Mouse (Mus musculus): ENCODE measurements around the gene Gm6377. TPM values are rescaled to one million over a fixed set of nuclear protein-coding genes. Genes with fewer than 3 reads are reported as not detected.

Gm6377 gene
- 0.09 TPM in 1 of 2 replicates, not detected in the other for polyA plus RNA-seq (2015; fragmentation: Nextera tagmentation; extraction: Ambion mirVana)

DNA sequence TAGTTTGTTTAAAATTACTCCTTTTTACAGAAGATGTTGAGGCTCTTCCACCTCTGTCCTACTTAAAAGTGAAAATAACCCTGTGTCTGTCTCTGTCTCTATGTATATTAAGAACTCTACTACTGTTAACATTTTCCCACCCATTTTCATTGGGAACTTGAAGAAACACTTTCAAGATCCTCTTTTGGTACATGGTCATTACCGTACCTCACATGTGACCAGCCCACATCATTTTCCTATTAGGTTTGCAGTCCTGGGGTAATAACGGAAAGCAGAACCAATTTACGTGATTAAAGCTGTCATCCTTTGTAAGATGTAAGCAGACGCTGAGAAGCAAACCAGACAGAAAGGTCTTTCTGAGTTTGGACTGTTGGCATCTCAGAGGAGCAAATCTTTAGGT, at the start of gene Gm6377:
TSS of gene Gm6377 (plus strand) at position 289 of the 400 bp plus-strand sequence.
- H3K27me3 ChIP-seq (replicated peaks; ENCODE audit: control insufficient read depth, insufficient read depth, low read length), result no peaks in the 10 kb centered on the region
- WGBS, result 85% methylated on average over 4 of the region's 4 CpGs
- no peaks in the 10 kb centered on the region for H3K36me3 ChIP-seq (ENCODE audit: control insufficient read depth, insufficient read depth)
- H3K9ac ChIP-seq (replicated peaks; ENCODE audit: low read depth, low read length), result no peak within 1 kb of the TSS
- ATAC-seq, result no peak
- H3K4me1 ChIP-seq (replicated peaks; ENCODE audit: control insufficient read depth, insufficient read depth, low read length), result no peaks in the 10 kb centered on the region
- no peak within 1 kb of the TSS for H3K27ac ChIP-seq (ENCODE audit: low read length)
- H3K4me2 ChIP-seq (ENCODE audit: low read length), result no peak within 1 kb of the TSS
- no peak within 1 kb of the TSS for H3K4me3 ChIP-seq (replicated peaks; ENCODE audit: low read length)
- no peaks in the 10 kb centered on the region for H3K9me3 ChIP-seq (ENCODE audit: control insufficient read depth, low read length)

DNA sequence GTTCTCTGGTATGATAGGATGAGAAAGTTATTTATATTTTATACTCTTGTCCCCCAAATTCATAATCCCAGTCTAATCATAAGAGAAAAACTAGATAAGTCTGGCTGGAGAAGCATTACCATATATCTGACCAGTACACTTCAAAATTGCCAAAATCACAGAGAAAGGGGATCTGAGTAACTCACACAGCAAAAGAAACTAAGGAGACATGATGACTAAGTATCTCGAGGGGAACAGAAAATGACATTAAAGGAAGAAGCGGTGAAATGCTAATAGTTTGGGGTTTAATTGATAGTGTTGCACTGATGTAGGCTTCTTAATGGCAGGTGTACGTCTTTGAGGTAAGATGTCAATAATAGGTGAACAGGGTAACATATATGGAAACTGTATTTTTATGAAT, 49.4 kb upstream of the Gm6377 start:
- no peak for ATAC-seq
- Histone ChIP-seq H3K4me1 (replicated peaks; ENCODE audit: control insufficient read depth, insufficient read depth, low read length) (0 out of 2 replicates have a peak, but pooled peaks cover 2% of the 10 kb centered on the region), H3K4me2 (ENCODE audit: low read length) (no peak overlapping the region), H3K9ac (replicated peaks; ENCODE audit: low read depth, low read length) (no peak overlapping the region), H3K27me3 (replicated peaks; ENCODE audit: control insufficient read depth, insufficient read depth, low read length) (no peaks in the 10 kb centered on the region), H3K36me3 (ENCODE audit: control insufficient read depth, insufficient read depth) (no peaks in the 10 kb centered on the region), H3K9me3 (ENCODE audit: control insufficient read depth, low read length) (no peaks in the 10 kb centered on the region), H3K27ac (ENCODE audit: low read length) (no peak overlapping the region), H3K4me3 (replicated peaks; ENCODE audit: low read length) (no peak overlapping the region)
- 93% methylated on average over 3 of the region's 3 CpGs for WGBS

DNA sequence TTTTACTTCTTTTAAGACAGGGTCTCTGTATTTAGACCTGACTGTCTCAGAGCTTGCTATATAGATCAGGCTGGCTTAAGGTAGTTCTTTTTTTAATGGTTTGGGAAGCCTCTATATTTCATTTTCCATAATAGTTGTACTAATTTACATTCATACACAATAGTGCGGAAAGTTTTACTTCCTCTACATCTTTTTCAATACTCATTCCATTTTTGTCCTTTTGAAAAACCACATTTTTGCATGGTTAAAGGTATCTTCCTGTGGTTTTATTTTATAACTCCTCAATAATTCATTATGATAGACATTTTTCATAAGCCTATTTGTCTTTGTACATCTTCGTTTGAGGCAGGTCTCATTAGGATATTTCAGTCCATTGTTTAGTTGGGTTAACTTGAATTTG, 45.3 kb upstream of the Gm6377 start:
- no peak for ATAC-seq
- H3K27me3 ChIP-seq (replicated peaks; ENCODE audit: control insufficient read depth, insufficient read depth, low read length), result no peaks in the 10 kb centered on the region

DNA sequence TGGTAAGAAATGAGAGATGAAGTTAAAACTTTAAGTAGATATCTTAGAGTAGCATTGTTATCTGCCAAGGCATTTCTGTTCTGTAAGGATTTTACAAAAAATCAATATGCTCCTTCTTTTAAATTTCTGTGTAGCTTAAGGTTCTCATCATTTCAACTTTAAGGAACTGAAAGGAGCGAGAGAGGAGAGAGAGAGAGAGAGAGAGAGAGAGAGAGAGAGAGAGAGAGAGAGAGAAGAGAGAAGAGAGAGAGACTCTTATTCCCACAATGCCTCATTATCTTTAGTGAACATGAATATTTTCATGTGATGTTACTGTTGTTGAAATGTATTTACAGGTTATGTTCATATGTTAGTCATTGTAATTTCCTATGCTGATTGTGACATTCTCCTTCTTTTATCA, 36.2 kb upstream of the Gm6377 start:
- WGBS, result 92% methylated on average over 1 of the region's 1 CpGs
- Histone ChIP-seq H3K9ac (replicated peaks; ENCODE audit: low read depth, low read length) (no peak overlapping the region), H3K4me2 (ENCODE audit: low read length) (no peak overlapping the region), H3K27ac (ENCODE audit: low read length) (no peak overlapping the region), H3K4me3 (replicated peaks; ENCODE audit: low read length) (no peak overlapping the region), H3K27me3 (replicated peaks; ENCODE audit: control insufficient read depth, insufficient read depth, low read length) (no peaks in the 10 kb centered on the region), H3K4me1 (replicated peaks; ENCODE audit: control insufficient read depth, insufficient read depth, low read length) (no peaks in the 10 kb centered on the region), H3K9me3 (ENCODE audit: control insufficient read depth, low read length) (no peaks in the 10 kb centered on the region), H3K36me3 (ENCODE audit: control insufficient read depth, insufficient read depth) (no peaks in the 10 kb centered on the region)
- ATAC-seq, result no peak

More for the DNA sequence above, 45.3 kb upstream of the Gm6377 start:
- Histone ChIP-seq H3K27ac (ENCODE audit: low read length) (no peak overlapping the region), H3K4me2 (ENCODE audit: low read length) (no peak overlapping the region), H3K4me1 (replicated peaks; ENCODE audit: control insufficient read depth, insufficient read depth, low read length) (no peaks in the 10 kb centered on the region), H3K4me3 (replicated peaks; ENCODE audit: low read length) (no peak overlapping the region), H3K36me3 (ENCODE audit: control insufficient read depth, insufficient read depth) (no peaks in the 10 kb centered on the region), H3K9me3 (ENCODE audit: control insufficient read depth, low read length) (no peaks in the 10 kb centered on the region), H3K9ac (replicated peaks; ENCODE audit: low read depth, low read length) (no peak overlapping the region)
- 90% methylated on average over 2 of the region's 2 CpGs for WGBS

DNA sequence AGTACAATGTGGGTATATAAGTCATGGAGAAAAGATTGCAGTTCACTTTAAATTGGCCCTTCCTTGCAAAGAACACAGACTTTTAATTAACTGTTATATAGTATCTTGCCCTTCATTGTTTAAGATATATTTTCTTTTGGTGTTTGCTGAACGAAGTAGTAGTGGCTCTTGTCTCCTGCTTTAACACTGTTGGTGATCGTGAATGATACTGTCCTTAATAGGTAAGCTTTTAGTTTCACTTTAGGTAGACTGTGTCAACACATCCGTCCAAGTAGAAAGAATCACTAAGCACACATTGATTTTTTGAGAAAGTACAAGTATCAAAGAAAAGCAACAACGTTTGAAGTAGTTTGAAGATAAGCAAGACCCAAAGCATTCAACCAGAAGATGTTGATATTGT, 35.7 kb upstream of the Gm6377 start:
- no peak for ATAC-seq
- H3K27ac ChIP-seq (ENCODE audit: low read length), result no peak overlapping the region
- WGBS, result 85% methylated on average over 4 of the region's 4 CpGs
- H3K4me3 ChIP-seq (replicated peaks; ENCODE audit: low read length), result no peak overlapping the region
- H3K27me3 ChIP-seq (replicated peaks; ENCODE audit: control insufficient read depth, insufficient read depth, low read length), result no peaks in the 10 kb centered on the region
- H3K4me1 ChIP-seq (replicated peaks; ENCODE audit: control insufficient read depth, insufficient read depth, low read length), result no peaks in the 10 kb centered on the region
- no peaks in the 10 kb centered on the region for H3K9me3 ChIP-seq (ENCODE audit: control insufficient read depth, low read length)
- no peaks in the 10 kb centered on the region for H3K36me3 ChIP-seq (ENCODE audit: control insufficient read depth, insufficient read depth)
- no peak overlapping the region for H3K4me2 ChIP-seq (ENCODE audit: low read length)
- H3K9ac ChIP-seq (replicated peaks; ENCODE audit: low read depth, low read length), result no peak overlapping the region

DNA sequence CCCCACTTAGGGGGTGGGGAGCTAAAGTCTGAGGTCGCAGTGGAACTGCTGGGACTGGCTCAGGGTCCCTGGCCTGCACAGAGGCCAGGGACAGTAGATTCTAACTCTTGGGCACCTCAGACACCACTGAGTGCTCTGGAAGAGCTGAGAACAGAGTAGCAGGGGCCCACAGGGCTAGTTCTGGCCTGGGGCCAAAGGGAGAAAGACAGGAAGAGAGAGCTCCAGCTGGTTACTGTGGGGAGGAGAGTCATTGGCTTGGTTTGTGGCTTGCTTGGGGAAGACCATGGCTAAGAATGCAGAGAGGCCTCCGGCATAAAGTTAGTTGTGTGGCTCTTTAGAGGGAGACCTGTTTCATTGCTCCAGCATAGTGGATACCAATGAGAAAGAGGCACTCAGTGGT, 21.5 kb upstream of the Gm6377 start:
- ATAC-seq, result no peak
- Histone ChIP-seq H3K9ac (replicated peaks; ENCODE audit: low read depth, low read length) (no peak overlapping the region), H3K4me3 (replicated peaks; ENCODE audit: low read length) (no peak overlapping the region), H3K9me3 (ENCODE audit: control insufficient read depth, low read length) (no peaks in the 10 kb centered on the region), H3K4me2 (ENCODE audit: low read length) (no peak overlapping the region), H3K4me1 (replicated peaks; ENCODE audit: control insufficient read depth, insufficient read depth, low read length) (no peaks in the 10 kb centered on the region), H3K27ac (ENCODE audit: low read length) (no peak overlapping the region), H3K27me3 (replicated peaks; ENCODE audit: control insufficient read depth, insufficient read depth, low read length) (no peaks in the 10 kb centered on the region), H3K36me3 (ENCODE audit: control insufficient read depth, insufficient read depth) (no peaks in the 10 kb centered on the region)
- WGBS, result 87% methylated on average over 2 of the region's 2 CpGs

DNA sequence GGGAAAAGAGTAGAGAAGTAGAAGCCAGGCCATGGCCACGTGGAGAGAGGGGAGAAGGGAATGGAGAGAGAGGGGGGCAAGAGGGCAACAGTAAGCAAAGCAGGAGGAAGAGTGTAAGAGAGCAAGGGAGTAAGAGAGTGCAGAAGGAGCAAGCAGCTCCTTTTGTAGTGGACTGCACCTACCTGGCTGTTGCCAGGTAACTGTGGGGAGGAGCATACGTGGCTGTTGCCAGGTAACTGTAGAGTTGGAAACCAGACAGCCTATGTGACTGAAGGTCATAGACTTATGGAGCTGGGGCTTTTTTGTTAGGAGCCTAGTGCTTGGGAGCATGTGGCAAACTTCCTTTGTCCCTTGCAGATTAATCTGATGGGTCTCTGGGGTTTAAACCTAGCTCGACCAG, 21.1 kb upstream of the Gm6377 start:
- no peak overlapping the region for H3K9ac ChIP-seq (replicated peaks; ENCODE audit: low read depth, low read length)
- ATAC-seq, result no peak
- H3K4me2 ChIP-seq (ENCODE audit: low read length), result no peak overlapping the region
- H3K4me1 ChIP-seq (replicated peaks; ENCODE audit: control insufficient read depth, insufficient read depth, low read length), result no peaks in the 10 kb centered on the region
- no peaks in the 10 kb centered on the region for H3K9me3 ChIP-seq (ENCODE audit: control insufficient read depth, low read length)
- H3K27ac ChIP-seq (ENCODE audit: low read length), result no peak overlapping the region
- WGBS, result 42% methylated on average over 3 of the region's 3 CpGs
- H3K36me3 ChIP-seq (ENCODE audit: control insufficient read depth, insufficient read depth), result no peaks in the 10 kb centered on the region
- no peak overlapping the region for H3K4me3 ChIP-seq (replicated peaks; ENCODE audit: low read length)
- no peaks in the 10 kb centered on the region for H3K27me3 ChIP-seq (replicated peaks; ENCODE audit: control insufficient read depth, insufficient read depth, low read length)

DNA sequence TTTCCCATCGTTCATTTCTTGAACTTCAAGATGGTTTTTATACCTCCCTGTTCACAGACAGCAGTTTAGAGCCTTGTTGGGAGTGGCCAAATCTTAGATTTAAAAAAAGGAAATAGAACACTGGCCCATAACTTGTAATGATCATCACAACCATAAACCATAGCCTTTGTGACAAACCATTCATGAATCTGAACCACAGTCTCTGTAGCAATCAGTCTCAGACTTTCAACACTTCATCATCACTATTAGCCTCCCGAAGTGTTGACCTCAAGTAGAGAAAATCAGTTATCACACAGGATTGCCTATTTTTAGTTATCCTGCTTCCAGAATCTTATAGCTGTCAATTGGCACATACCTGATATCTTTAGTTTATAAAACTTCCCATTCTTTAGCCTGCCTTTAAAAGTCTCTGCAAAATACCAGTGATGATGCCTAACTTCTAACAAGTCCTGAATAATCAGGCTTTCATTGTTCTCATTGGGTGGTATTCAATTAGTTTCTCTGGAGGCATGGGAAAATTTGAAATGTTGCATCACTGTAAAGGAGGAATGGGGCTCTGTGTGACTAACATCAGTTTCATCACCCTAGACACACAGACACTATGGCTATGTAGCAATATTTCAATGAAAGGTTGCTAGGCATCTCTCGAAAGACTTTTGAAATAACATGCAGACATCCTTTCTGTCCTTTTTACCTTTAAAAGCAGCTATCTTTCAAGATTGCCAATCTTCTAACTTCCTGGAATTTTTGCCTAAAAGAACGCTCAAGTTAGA, 11.7 kb upstream of the Gm6377 start:
- Histone ChIP-seq H3K9ac (replicated peaks; ENCODE audit: low read depth, low read length) (no peak overlapping the region), H3K4me3 (replicated peaks; ENCODE audit: low read length) (no peak overlapping the region), H3K4me1 (replicated peaks; ENCODE audit: control insufficient read depth, insufficient read depth, low read length) (no peaks in the 10 kb centered on the region), H3K36me3 (ENCODE audit: control insufficient read depth, insufficient read depth) (no peaks in the 10 kb centered on the region), H3K4me2 (ENCODE audit: low read length) (no peak overlapping the region), H3K27me3 (replicated peaks; ENCODE audit: control insufficient read depth, insufficient read depth, low read length) (no peaks in the 10 kb centered on the region), H3K9me3 (ENCODE audit: control insufficient read depth, low read length) (no peaks in the 10 kb centered on the region), H3K27ac (ENCODE audit: low read length) (no peak overlapping the region)
- WGBS, result 92% methylated on average over 4 of the region's 4 CpGs
- ATAC-seq, result no peak

DNA sequence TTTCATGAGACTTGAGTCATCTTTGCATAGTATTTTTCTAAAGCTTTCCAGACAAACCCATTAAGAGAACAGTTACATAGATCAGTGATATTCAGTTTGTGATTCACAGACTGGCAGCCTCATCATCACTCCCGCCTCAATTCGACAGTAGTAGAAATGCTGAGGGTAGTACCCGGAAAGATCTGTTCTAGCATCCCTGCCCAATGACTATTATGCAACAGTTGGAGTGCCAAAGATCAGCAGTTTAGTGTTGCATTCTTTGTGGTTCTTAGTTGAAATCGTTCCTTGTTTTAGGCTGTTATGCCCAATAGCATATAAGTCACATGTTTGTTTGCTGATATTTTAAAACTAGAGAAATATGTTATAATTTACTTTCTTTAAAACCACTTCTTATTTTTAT, 6.9 kb upstream of the Gm6377 start:
- ATAC-seq, result no peak

DNA sequence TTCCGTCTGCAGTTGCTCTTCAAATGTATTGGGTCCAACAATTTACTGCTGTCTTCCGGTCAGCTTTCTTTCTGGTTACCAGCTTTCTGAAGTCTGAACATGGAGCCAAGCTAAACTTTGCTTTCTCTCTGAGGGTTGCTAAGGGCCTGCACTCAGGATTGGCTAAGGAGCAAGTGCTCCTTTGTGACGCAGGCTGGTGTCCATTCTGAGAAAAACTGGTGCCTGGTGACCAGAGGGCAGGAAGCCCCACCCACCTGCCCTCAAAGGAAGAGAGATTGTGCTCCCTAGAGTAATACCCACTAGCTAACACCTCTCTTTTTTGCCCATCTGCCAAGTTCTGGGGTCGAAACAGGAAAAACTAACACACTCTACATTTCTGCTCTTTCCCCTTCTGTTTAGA, 5.6 kb upstream of the Gm6377 start:
- H3K9me3 ChIP-seq (ENCODE audit: control insufficient read depth, low read length), result no peaks in the 10 kb centered on the region
- no peaks in the 10 kb centered on the region for H3K4me1 ChIP-seq (replicated peaks; ENCODE audit: control insufficient read depth, insufficient read depth, low read length)
- no peaks in the 10 kb centered on the region for H3K36me3 ChIP-seq (ENCODE audit: control insufficient read depth, insufficient read depth)
- no peaks in the 10 kb centered on the region for H3K27me3 ChIP-seq (replicated peaks; ENCODE audit: control insufficient read depth, insufficient read depth, low read length)
- H3K9ac ChIP-seq (replicated peaks; ENCODE audit: low read depth, low read length), result no peak overlapping the region
- WGBS, result 66% methylated on average over 4 of the region's 4 CpGs
- ATAC-seq, result no peak
- no peak overlapping the region for H3K4me3 ChIP-seq (replicated peaks; ENCODE audit: low read length)
- H3K27ac ChIP-seq (ENCODE audit: low read length), result no peak overlapping the region
- H3K4me2 ChIP-seq (ENCODE audit: low read length), result no peak overlapping the region

More for the DNA sequence above, 6.9 kb upstream of the Gm6377 start:
- Histone ChIP-seq H3K27me3 (replicated peaks; ENCODE audit: control insufficient read depth, insufficient read depth, low read length) (no peaks in the 10 kb centered on the region), H3K36me3 (ENCODE audit: control insufficient read depth, insufficient read depth) (no peaks in the 10 kb centered on the region), H3K9ac (replicated peaks; ENCODE audit: low read depth, low read length) (no peak overlapping the region), H3K4me1 (replicated peaks; ENCODE audit: control insufficient read depth, insufficient read depth, low read length) (no peaks in the 10 kb centered on the region), H3K9me3 (ENCODE audit: control insufficient read depth, low read length) (no peaks in the 10 kb centered on the region), H3K4me2 (ENCODE audit: low read length) (no peak overlapping the region), H3K27ac (ENCODE audit: low read length) (no peak overlapping the region), H3K4me3 (replicated peaks; ENCODE audit: low read length) (no peak overlapping the region)
- 89% methylated on average over 4 of the region's 4 CpGs for WGBS

Data from forebrain, embryonic 16.5 days (tissue).